ENCODE assay signal across 10 mouse cellular contexts in the genomic region with DNA sequence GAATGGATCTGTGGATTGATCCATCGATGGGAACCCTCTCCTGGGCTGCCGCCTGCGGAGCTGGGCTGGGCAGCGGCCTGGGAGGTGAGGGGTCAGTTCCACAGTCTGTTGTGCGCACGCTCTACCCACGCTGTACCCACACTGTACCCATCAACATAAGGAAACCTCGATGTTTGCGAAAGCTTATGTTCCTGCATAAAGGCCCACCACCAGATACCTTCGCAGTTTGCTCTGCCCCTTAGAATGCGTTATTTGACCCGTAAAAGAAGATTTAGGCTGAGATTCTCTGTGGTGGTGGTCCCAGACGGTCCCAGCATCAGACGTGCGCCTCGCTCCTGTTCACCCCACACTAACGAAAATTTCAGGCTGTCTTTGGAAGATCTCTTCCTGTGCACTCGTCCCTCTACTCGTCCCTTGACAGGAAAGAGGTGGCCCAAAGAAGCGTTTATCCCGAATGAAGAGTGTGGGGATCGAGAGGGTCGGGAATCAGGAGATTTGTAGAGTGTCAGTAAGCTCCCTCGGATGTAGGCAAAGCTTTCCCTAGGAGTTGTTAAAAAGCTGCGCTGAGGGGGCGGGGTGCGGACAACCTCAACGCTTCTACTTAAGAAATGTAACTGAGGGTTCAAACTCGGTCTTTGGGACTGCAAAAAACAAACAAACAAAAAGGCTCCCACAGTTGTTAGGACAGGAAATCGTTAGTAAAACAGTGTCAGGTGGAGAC.
DNase-seq lines count a peak whose midpoint lies in the region; ATAC-seq and TF ChIP-seq lines count a peak whose summit lies in the region.
"Had no signal": no experiment of that assay in that cellular context is flagged by ENCODE, and none has a peak within 500 bp of the region (broad histone marks: within the 10 kb centered on the region; RNA-seq: fewer than 3 reads in every experiment).

No protein-coding gene starts in this region.

- intact Hi-C loops in heart, adult 2 months (cut with DNase I), result loop anchor here (2.0 to 5.0 kb wide), 3 partner anchors 124 to 631 kb away; a partner anchor contains a TSS
- intact Hi-C loops in left cerebral cortex, postnatal 4 days (cut with DNase I), result loop anchor here (2.0 to 10.0 kb wide), 7 partner anchors 221 to 819 kb away; no protein-coding TSS in a partner anchor

- ATAC-seq in heart, embryonic 13.5 days (ENCODE audit: extremely low read depth, insufficient number of reproducible peaks, low FRiP score, low TSS enrichment), result no peak

- peak overlapping the region; percentile 17; the same call in 1 of the 2 replicates for H3K4me3 ChIP-seq in heart, embryonic 13.5 days
- H3K4me3 ChIP-seq in heart, adult 2 months, result no peak overlapping the region
- H3K4me3 ChIP-seq in forebrain, embryonic 10.5 days, result peak overlapping the region; percentile 56
- H3K4me3 ChIP-seq: lung, embryonic 15.5 days had no signal

- 2% methylated on average over 30 of the region's 30 CpGs for WGBS in heart, embryonic 13.5 days
- 4% methylated on average over 30 of the region's 30 CpGs for WGBS in heart, adult 2 months
- 0% methylated on average over 30 of the region's 30 CpGs for WGBS in forebrain, embryonic 10.5 days

- H3K4me2 ChIP-seq in heart, embryonic 13.5 days, result peak overlapping the region; percentile 12; the same call in 1 of the 2 replicates
- H3K4me2 ChIP-seq: lung, embryonic 15.5 days had no signal

- peaks cover 10% of the 10 kb centered on the region for H3K4me1 ChIP-seq in heart, embryonic 13.5 days
- H3K4me1 ChIP-seq in heart, adult 2 months (ENCODE audit: control insufficient read depth, insufficient read depth, low read length), result 0 out of 2 replicates have a peak, but pooled peaks cover 2% of the 10 kb centered on the region
- H3K4me1 ChIP-seq in forebrain, embryonic 10.5 days, result peaks cover 88% of the 10 kb centered on the region

- no peak for TF ChIP-seq CTCF in heart, adult 2 months (IDR thresholded peaks at IDR 0.05)

- TF ChIP-seq POLR2A in heart, adult 2 months (IDR thresholded peaks at IDR 0.05; ENCODE audit: insufficient read depth, low read depth, low read length), result no peak

- no peaks in the 10 kb centered on the region for H3K79me2 ChIP-seq in heart, adult 2 months (replicated peaks; ENCODE audit: control insufficient read depth, insufficient read depth, low read length)

- no peaks in the 10 kb centered on the region for H3K36me3 ChIP-seq in heart, embryonic 13.5 days
- no peaks in the 10 kb centered on the region for H3K36me3 ChIP-seq in heart, adult 2 months (ENCODE audit: control insufficient read depth, insufficient read depth, low read length)
- H3K36me3 ChIP-seq in forebrain, embryonic 10.5 days (replicated peaks), result no peaks in the 10 kb centered on the region
- H3K36me3 ChIP-seq: lung, embryonic 15.5 days had no signal

- H3K27me3 ChIP-seq in heart, embryonic 13.5 days (replicated peaks), result peaks cover 66% of the 10 kb centered on the region
- H3K27me3 ChIP-seq in heart, adult 2 months (ENCODE audit: control insufficient read depth, insufficient read depth, low read length), result peaks cover 12% of the 10 kb centered on the region
- peaks cover 74% of the 10 kb centered on the region for H3K27me3 ChIP-seq in forebrain, embryonic 10.5 days (ENCODE audit: poor library complexity, severe bottlenecking)
- H3K27me3 ChIP-seq: CH12.LX had no signal

- no peak for TF ChIP-seq EP300 in heart, adult 2 months (IDR thresholded peaks at IDR 0.05; ENCODE audit: insufficient read depth, low read depth, low read length)

- no peak overlapping the region for H3K27ac ChIP-seq in heart, embryonic 13.5 days (replicated peaks)
- H3K27ac ChIP-seq in heart, adult 2 months, result no peak overlapping the region
- H3K27ac ChIP-seq in forebrain, embryonic 10.5 days, result peak overlapping the region; percentile 94
- H3K27ac ChIP-seq: lung, embryonic 15.5 days had no signal

- no peak for DNase-seq in heart, adult 2 months
- DNase-seq in R1 (ENCODE audit: low read depth, low spot score), result peak; percentile 30
- peak; percentile 53 for DNase-seq in forebrain, embryonic 10.5 days (ENCODE audit: extremely low spot score, low spot score)
- DNase-seq in left cerebral cortex, postnatal 4 days, result peak; percentile 61
- DNase-seq in right cerebral cortex, postnatal 25 days, result peak; percentile 31
- no peak for DNase-seq in adrenal gland, postnatal 14 days
- DNase-seq in lung, postnatal 36 days, result no peak

- no peaks in the 10 kb centered on the region for H3K9me3 ChIP-seq in heart, embryonic 13.5 days
- H3K9me3 ChIP-seq in forebrain, embryonic 10.5 days, result no peaks in the 10 kb centered on the region
- H3K9me3 ChIP-seq: lung, embryonic 15.5 days had no signal

- no peak overlapping the region for H3K9ac ChIP-seq in heart, embryonic 13.5 days
- no peak overlapping the region for H3K9ac ChIP-seq in heart, adult 2 months (ENCODE audit: low read depth, low read length)
- H3K9ac ChIP-seq: lung, embryonic 15.5 days had no signal

Comparison
In these comparisons a context has a peak if more than half of its experiments do, and no peak if none do; other contexts are left out.
1. DNase-seq: peak in R1 (single experiment), forebrain, embryonic 10.5 days (single experiment), left cerebral cortex, postnatal 4 days (single experiment) and right cerebral cortex, postnatal 25 days (single experiment); none in heart, adult 2 months (0 of 2), adrenal gland, postnatal 14 days (single experiment) and lung, postnatal 36 days (single experiment).